In the genomic region with DNA sequence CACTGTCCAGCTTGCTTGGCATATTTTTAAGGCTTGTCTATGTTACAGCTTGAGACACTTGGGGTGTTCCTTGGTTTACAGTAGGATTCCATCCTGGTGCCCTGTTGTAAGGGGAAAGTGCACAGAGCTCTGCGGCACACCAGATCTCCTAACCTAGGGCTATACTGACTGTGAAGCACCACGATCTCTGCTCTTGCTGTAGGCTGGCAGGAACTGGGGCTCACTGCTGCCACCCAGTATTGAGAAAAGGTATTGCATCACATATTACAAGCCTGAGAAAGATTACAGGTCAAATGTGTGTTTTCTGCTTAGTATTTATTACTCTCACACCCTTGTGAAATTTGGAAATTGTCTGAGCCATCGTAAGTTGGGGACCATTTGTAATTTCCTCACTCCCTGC, we compare ENCODE assay signal across 8 mouse cellular contexts. TPM values are rescaled to one million over a fixed set of nuclear protein-coding genes. Genes with fewer than 3 reads are reported as not detected.
DNase-seq lines count a peak whose midpoint lies in the region; ATAC-seq and TF ChIP-seq lines count a peak whose summit lies in the region.

No protein-coding gene starts in this region.

- no peak overlapping the region for H3K4me3 ChIP-seq in heart, embryonic 12.5 days
- no peak overlapping the region for H3K4me3 ChIP-seq in kidney, postnatal 0 days (replicated peaks; ENCODE audit: low read depth, low read length)

- DNase-seq in heart, adult 11 months = peak; percentile 95
- DNase-seq in 3T3-L1 (ENCODE audit: low read depth, low spot score) = peak; percentile 39
- DNase-seq in T-cell, adult 2 months (ENCODE audit: low spot score) = peak; percentile 53
- peak; percentile 40 for DNase-seq in embryo, embryonic 11 days
- peak; percentile 82 for DNase-seq in kidney, postnatal 0 days (ENCODE audit: low spot score)
- peak; percentile 45 to 53 for DNase-seq in natural killer cell, adult 2 months (ENCODE audit: low spot score in 2 of 2)
- no peak for DNase-seq in c-Kit-positive CD71-positive TER-119-positive erythroid progenitor cells, embryonic 14.5 days (ENCODE audit: low spot score)

- TF ChIP-seq CTCF in kidney, postnatal 0 days (IDR thresholded peaks at IDR 0.05; ENCODE audit: low read depth) = peak; percentile 81

- whole genome bisulfite sequencing in heart, embryonic 12.5 days = 36% methylated on average over 3 of the region's 3 CpGs
- WGBS in kidney, postnatal 0 days = 38% methylated on average over 3 of the region's 3 CpGs

- H3K36me3 ChIP-seq in heart, embryonic 12.5 days = no peaks in the 10 kb centered on the region
- no peaks in the 10 kb centered on the region for H3K36me3 ChIP-seq in kidney, postnatal 0 days (ENCODE audit: insufficient read depth, low read length)

- H3K27ac ChIP-seq in heart, embryonic 12.5 days (ENCODE audit: poor library complexity, severe bottlenecking) = no peak overlapping the region
- H3K27ac ChIP-seq in kidney, postnatal 0 days = no peak overlapping the region

- ATAC-seq in heart, embryonic 12.5 days (ENCODE audit: insufficient number of reproducible peaks, low FRiP score) = no peak
- ATAC-seq in kidney, postnatal 0 days (replicated peaks; ENCODE audit: low FRiP score, low read depth) = no peak

- peaks cover 6% of the 10 kb centered on the region for H3K4me1 ChIP-seq in heart, embryonic 12.5 days (replicated peaks)
- H3K4me1 ChIP-seq in kidney, postnatal 0 days (replicated peaks; ENCODE audit: insufficient read depth, low read length) = no peaks in the 10 kb centered on the region

- no peak overlapping the region for H3K9ac ChIP-seq in heart, embryonic 12.5 days
- no peak overlapping the region for H3K9ac ChIP-seq in kidney, postnatal 0 days (ENCODE audit: low read depth, low read length)

- H3K4me2 ChIP-seq in heart, embryonic 12.5 days = no peak overlapping the region
- H3K4me2 ChIP-seq in kidney, postnatal 0 days (ENCODE audit: low read length) = no peak overlapping the region

- no peaks in the 10 kb centered on the region for H3K27me3 ChIP-seq in heart, embryonic 12.5 days (replicated peaks)
- no peaks in the 10 kb centered on the region for H3K27me3 ChIP-seq in kidney, postnatal 0 days (ENCODE audit: insufficient read depth, low read length)

- peaks cover 10% of the 10 kb centered on the region for H3K9me3 ChIP-seq in heart, embryonic 12.5 days (replicated peaks)
- no peaks in the 10 kb centered on the region for H3K9me3 ChIP-seq in kidney, postnatal 0 days (replicated peaks; ENCODE audit: low read length)

RNA-seq across cellular contexts. Expression of a gene that starts 13.9 kb away (rescaled TPM):
- 10.3 and 10.7 TPM in 2 replicates for polyA plus RNA-seq in heart, embryonic 12.5 days (2016; fragmentation: Nextera tagmentation; extraction: Ambion mirVana)
- 12.7 and 14.0 TPM in 2 replicates for polyA plus RNA-seq in kidney, postnatal 0 days (2015; fragmentation: Nextera tagmentation; extraction: Ambion mirVana)

RNA-seq across cellular contexts. Expression of a gene that starts 42.2 kb away (rescaled TPM):
- 15.3 and 16.3 TPM in 2 replicates for polyA plus RNA-seq in heart, embryonic 12.5 days (2016; fragmentation: Nextera tagmentation; extraction: Ambion mirVana)
- 9.4 and 10.6 TPM in 2 replicates for polyA plus RNA-seq in kidney, postnatal 0 days (2015; fragmentation: Nextera tagmentation; extraction: Ambion mirVana)
